Mouse (Mus musculus): ENCODE measurements at regions not wholly inside any gene's neighbourhood (a gene's known extent, or its start where the extent isn't known, plus 50 kb on each side); places are given as distances from the start of the nearest gene placed in this dataset.
A peak's percentile ranks its signal among the peaks of the same experiment; 100 is the strongest.

DNA sequence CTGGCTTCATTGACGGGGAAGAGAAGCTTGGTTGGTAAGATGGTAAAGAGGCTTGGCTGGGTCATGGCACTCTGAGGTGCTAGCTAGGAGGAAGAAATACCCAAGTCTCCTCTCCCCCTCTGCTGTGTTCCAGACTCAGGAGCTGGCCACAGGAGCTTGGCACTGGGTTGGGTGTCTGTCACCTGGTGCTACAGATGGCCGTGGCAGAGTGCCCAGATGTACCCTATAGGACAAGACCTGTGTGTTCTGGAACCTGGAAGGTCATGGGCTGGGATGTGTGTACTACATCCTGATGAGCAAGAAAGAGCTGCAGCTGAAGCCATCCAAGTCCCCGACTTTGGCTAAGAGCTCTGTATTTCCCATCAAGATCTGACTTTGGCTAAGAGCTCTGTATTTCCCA lies 72.4 kb downstream of the Nupl2 start:
- DNase-seq (ENCODE audit: low spot score in 2 of 2) = no peak

DNA sequence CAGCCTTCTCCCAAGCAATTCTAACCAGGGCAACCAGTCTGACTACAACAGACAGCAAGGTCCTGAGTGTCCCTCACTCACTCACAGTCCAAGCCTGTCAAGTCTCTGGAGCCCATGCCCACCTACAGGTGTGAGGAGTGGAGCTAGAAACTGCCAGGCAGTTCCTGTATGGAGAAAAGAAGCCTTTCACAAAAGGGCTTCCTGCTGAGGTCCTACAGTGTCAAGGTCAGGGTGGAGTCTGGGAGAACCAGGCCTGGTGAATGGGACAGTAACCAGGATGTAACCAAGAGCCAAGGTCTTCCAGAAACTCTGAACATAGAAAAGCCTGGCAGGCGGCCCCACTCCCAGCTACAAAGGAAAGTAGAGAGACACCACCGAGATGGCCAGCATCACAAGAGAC lies 74.2 kb downstream of the Nupl2 start:
- no peak for DNase-seq (ENCODE audit: low spot score in 2 of 2)

DNA sequence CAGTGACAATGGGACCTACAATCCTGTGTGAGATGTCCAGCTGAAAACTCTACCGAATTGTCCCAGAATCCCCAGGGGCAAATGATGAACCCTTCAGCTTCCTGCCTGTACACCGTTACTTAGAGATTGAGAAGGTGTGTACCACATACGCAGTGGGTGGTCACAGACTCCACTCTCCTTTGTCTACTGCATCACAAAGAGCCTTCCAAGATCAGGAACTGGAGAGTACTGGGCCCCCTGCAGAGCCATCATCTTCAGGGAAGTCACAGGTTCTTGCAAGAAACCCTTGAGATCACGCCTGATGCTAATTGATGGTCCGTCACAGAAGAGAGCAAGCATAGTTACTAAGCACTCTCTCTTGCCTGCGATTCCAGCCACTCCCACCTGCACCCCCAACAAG lies 79.4 kb downstream of the Nupl2 start:
- DNase-seq (ENCODE audit: low spot score in 2 of 2) = no peak

DNA sequence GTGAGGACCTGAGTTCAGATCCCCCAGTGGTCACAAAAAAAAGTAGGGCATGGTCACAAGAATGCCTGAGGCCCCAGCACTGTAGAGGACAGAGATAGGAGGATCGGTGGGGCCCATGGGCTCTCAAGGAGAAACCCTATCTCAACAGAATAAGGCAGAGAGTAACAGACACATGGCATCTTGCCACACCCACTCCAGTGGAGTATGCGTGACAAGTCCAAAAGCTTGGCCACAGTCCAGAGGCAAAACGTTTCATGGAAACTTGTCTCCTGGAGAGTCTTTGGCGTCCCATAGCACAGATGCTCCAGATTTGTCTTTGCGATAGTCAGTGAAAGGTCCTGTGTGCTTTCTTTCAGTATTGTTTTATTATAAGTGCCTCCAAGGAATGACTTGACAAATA lies 90.7 kb downstream of the Nupl2 start:
- no peak for DNase-seq (ENCODE audit: low spot score in 2 of 2)

DNA sequence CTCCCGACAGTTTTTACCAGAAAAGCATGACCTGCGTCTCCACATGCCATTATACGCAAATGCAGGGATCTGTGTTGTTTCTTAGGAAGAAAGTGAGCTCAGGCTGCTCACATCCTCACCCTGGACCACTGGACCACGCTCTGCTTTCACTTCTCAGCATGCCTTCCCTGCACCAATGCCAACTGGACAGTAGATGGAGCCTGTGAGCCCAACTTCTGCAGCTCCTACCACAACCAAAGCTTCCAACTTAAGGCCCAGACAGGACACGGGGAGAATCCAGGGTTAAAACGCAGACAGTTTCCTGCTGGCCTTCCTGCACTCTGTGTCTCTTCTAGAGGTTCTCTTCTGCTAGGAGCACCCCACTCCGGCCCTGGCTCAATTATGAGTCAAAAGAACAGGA lies 90.3 kb downstream of the Kcnh2 start:
- peak; percentile 82 to 86 for DNase-seq (ENCODE audit: low spot score in 2 of 2)

DNA sequence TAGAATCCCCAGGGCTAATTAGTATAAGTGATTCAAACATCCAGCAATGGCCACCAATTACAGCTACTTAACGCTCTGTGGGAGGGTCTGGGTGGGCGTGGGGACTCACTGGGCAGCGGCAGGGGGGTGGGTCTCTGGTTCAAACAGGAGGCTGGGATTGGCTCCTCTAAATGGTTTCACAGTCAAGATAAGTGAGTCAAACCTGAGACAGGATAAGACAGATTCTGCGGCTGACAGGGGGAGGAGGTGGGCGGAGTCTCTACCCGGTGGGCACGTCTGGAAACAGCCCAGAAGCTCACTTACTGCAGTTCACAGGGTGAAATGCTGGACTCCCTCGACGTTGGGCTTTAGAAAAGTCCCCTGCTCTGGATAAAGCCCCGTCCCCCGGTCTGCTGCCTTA lies 89.3 kb downstream of the Kcnh2 start:
- no peak for DNase-seq (ENCODE audit: low spot score in 2 of 2)

DNA sequence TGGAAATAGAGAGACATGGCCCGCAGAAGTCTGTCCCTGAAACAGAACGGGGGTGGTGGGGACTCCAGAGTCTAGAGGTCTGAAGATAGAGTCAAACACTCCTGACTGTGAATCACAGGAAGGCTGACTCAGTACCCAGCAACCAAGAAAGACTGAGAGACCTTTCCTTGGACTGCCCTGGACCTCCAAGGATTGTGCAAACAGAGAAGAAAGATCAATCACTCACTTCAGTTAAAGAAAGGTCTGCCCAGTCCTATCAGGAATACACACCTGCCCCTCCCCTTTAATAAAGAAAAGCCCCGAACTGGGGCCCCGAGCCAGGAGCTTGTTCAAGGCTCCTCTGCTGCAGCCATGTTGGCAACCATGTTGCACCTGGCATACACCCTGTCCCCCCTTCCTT lies 87.3 kb downstream of the Kcnh2 start:
- DNase-seq (ENCODE audit: low spot score in 2 of 2) = no peak

DNA sequence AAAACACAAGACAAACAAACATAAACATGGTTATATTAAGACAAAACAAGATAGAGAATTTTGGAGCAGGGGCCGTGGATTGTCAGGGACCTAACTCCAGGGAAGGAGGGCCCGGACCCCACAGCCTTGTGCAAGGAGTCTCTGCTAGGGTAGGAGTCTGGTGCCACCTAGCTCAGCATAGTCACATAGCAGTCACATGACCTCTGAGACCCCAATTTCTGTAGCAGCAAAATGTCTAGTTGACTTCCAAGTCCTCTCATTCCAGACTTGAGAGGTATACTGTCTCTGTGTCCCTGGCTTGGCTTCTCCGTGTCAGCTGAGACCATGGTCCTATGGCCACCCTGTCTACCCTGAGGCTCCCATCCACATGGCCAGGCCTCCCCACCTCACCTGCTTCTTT lies 86.0 kb downstream of the Kcnh2 start:
- DNase-seq (ENCODE audit: low spot score in 2 of 2) = no peak

DNA sequence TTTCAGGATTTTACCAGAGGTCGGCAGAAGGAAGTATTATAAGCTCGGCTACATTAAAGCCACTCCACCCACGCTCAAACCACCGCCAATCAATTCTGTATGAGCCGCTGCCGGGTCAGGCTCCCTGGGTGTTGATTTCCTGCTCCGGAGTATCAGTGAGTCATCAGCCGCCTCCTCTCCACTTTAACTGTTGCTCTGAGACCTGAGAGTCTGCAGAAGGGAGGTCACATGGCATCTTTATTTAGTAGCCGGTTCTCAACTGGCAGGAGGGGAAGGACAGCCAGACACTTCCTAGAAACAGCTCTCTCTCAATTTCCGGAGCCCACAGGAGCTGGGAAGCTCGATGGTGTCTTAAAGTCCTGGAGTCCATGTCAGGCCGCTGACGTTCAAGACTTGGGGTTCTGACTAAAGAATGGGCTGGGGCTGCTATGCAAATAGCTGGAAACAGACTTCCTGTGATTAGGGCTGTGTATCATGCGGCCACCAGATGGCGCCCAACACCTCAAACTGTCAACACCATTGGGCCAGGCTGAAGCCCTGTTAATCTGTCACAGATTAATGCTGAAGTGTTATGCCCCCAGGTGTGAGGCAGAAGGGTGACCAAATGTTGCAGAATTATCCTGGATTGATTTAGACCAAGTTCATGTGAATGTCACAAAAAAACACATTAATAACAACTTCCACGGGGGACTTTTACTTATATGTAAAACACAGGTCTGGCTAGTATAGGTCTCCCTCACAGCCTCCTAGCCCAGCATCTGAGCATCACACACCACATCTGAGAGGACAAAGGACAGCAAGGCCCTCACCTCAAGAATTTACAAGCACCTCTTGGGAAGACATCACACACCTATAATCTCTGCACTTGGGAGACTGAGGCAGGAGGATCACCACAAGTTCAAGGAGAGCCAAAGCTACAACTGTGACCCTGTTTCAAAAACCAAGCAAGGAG lies 84.8 kb downstream of the Kcnh2 start:
- DNase-seq (ENCODE audit: low spot score in 2 of 2) = peak; percentile 86 to 91
